Mouse (Mus musculus): ENCODE measurements at regions not wholly inside any gene's neighbourhood (a gene's known extent, or its start where the extent isn't known, plus 50 kb on each side); places are given as distances from the start of the nearest gene placed in this dataset.

GRCm38 (mm10) chr3:54517251-54517650 is 156.3 kb downstream of the Postn start:
- TF ChIP-seq POLR2A (IDR thresholded peaks at IDR 0.05; ENCODE audit: low read depth, low read length) = no peak
- no peak for TF ChIP-seq CTCF (IDR thresholded peaks at IDR 0.05; ENCODE audit: extremely low read depth, insufficient read depth, insufficient read length, insufficient replicate concordance)

All from spleen, adult 2 months (tissue).